Mouse (Mus musculus) small intestine, adult 10 weeks (tissue): Measurements from ENCODE around the gene Gm3033. TPM values are rescaled to one million over a fixed set of nuclear protein-coding genes. Genes with fewer than 3 reads are reported as not detected.

Source experiments
- polyA plus RNA-seq: library from polyadenylated mRNA; stranded (reverse); fragments of 350-450 nt; fragmentation: Illumina TruSeq; extraction: RNeasy Lipid Tissue Mini Kit (QIAGEN cat#74804); gene quantifications from one replicate; pipeline ENCODE4 v1.2.3, GENCODE M21; 2014; ENCODE audit warnings: low replicate concordance

The Gm3033 gene
- polyA plus RNA-seq = not detected

DNA sequence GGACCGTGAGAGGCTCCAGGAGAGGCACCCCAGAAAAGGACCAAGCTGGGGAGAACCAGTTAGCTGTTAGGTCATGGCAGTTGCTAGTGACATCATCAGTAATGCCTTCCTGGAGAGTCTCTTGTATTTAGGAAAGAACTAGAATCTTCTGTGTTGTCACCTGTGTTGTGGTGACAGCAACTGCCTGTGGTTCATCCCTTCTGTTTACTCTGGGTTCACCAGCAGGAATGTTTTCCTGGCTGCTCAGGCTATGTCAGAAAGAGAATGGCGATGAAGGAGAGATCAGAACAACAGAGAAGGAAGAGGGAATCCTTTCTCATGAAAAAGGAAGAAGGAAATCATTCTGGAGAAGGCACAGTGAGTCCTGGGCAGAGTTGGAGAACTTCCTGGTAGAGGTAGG is at the start of gene Gm3033:
TSS of gene Gm3033 (plus strand) at position 301 of the 400 bp plus-strand sequence.

DNA sequence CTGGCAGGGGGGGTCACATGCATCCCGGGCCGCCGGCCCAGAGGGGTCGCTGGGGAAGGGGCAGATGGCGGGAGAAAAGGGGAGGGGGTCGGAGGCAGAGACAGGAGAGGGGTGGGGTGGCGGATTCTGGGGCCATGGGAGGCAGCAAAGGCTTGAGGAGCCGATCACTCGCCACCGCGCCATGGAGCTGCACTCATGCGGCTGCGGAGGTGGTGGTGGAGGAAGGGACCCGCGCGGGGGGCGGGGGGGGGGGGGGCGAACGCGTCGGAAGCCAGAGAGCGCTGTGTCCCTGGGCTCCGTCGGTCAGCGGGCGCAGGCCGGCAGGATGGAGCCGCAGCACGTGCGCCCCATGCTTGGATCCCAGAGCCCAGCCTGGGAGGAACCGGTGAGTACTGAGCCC is 36.3 kb upstream of the Gm3033 start, which contains the start of gene Gm3002:
TSS of gene Gm3002 (plus strand) at position 301 of the 400 bp plus-strand sequence.

DNA sequence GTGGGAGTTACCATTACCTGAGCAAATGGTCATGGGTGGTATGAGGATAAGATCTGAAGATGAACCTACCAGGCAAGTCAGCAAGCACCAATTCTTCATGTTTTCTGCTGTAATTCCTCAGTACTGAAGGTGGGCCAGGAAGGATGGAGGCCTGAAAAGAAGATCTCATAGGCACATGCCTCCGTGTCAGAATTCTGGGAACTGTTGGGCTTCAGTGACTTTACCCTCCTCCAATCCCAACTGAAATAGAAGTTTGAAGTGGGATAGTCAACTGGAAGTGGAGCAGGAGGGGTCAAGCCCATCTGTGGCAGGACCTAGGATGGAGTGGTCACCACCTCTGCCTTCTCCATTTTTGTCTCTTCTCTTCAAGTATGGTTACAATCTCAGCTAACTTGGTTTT is 37.8 kb downstream of the Gm3033 start, which contains the start of gene Gm2916:
TSS of gene Gm2916 (plus strand) at position 301 of the 400 bp plus-strand sequence.

Other genes with a start within 250 kb of the Gm3033 start
- not detected for gene Gm3012, start 211.7 kb upstream of the Gm3033 start, polyA plus RNA-seq
- gene Gm3020, start 194.2 kb upstream of the Gm3033 start, polyA plus RNA-seq = 0.71 TPM
- gene Gm3043, start 157.5 kb upstream of the Gm3033 start, polyA plus RNA-seq = not detected
- gene Gm3002, start 36.2 kb upstream of the Gm3033 start, polyA plus RNA-seq = not detected
- gene Gm2916, start 37.9 kb downstream of the Gm3033 start, polyA plus RNA-seq = not detected
- not detected for gene Gm3029, start 85.5 kb downstream of the Gm3033 start, polyA plus RNA-seq
- gene Gm3095, start 117.3 kb downstream of the Gm3033 start, polyA plus RNA-seq = not detected
- not detected for gene Gm3099, start 152.1 kb downstream of the Gm3033 start, polyA plus RNA-seq
- gene Gm5796, start 177.7 kb downstream of the Gm3033 start, polyA plus RNA-seq = 0.30 TPM
- gene Gm3115, start 237.9 kb downstream of the Gm3033 start, polyA plus RNA-seq = not detected